Mouse (Mus musculus) cerebellum, adult 2 months (tissue): ENCODE data around the gene Pdia4.

Experiments
- CTCF ChIP-seq: fragments of 200-500 bp; IDR thresholded peaks from 2 replicates; pipeline ENCODE4 v1.5.1; 2011; ENCODE audit warnings: low read depth, mild to moderate bottlenecking, control low read depth, low read length, moderate library complexity, borderline replicate concordance; ENCODE audit not compliant: insufficient read depth
- POLR2A ChIP-seq: fragments of 200-500 bp; IDR thresholded peaks from 2 replicates; pipeline ENCODE4 v1.6.1; 2011; ENCODE audit warnings: low read length, control low read depth, borderline replicate concordance; ENCODE audit not compliant: insufficient read depth

GRCm38 (mm10) chr6:47816151-47816550 lies 2.9 kb upstream of the Pdia4 start:
- TF ChIP-seq CTCF (no peak), POLR2A (no peak)
